Mouse (Mus musculus): ENCODE data around the gene Hoxc11.

- TF ChIP-seq CTCF (conservative IDR thresholded peaks at IDR 0.05; ENCODE audit: low read length), result no peak
- no peak for TF ChIP-seq POU5F1 (IDR thresholded peaks at IDR 0.05; ENCODE audit: borderline replicate concordance, low read length)
Measured at GRCm38 (mm10) chr15:102979936-102980335, 25.7 kb downstream of the Hoxc11 start.

Data from E14TG2a.4 (cell line).